Mouse (Mus musculus) C2C12 (cell line): ENCODE measurements at regions not wholly inside any gene's neighbourhood (a gene's known extent, or its start where the extent isn't known, plus 50 kb on each side); places are given as distances from the start of the nearest gene placed in this dataset.

ENCODE experiments used
- CTCF ChIP-seq: IDR thresholded peaks from one replicate; pipeline ENCODE4 v1.5.1; 2011; ENCODE audit not compliant: control insufficient read depth, insufficient read depth, insufficient read length
- MYOG ChIP-seq: IDR thresholded peaks from one replicate; pipeline ENCODE4 v1.6.1; 2011; ENCODE audit not compliant: control insufficient read depth, insufficient read length; ENCODE audit errors: extremely low read depth

GRCm38 (mm10) chr3:126501826-126502225 is 94.3 kb upstream of the Camk2d start:
- TF ChIP-seq CTCF (no peak), MYOG (no peak)
